ENCODE assay signal across 9 mouse cellular contexts in genomic region chr6:140209083-140209482, GRCm38 (mm10).
"Had no signal": no experiment of that assay in that cellular context is flagged by ENCODE, and none has a peak within 500 bp of the region (broad histone marks: within the 10 kb centered on the region; RNA-seq: fewer than 3 reads in every experiment).

No protein-coding gene starts in this region.

- H3K27ac ChIP-seq: kidney, postnatal 0 days; limb, embryonic 13.5 days; liver, embryonic 14.5 days; midbrain, embryonic 10.5 days; neural tube, embryonic 13.5 days had no signal

- H3K9me3 ChIP-seq: limb, embryonic 13.5 days had no signal

- DNase-seq: retina, postnatal 1 day; spleen, adult 18-20 months; thymus, adult 18-20 months; thymus, postnatal 14 days had no signal

- H3K4me2 ChIP-seq: limb, embryonic 13.5 days; neural tube, embryonic 13.5 days had no signal

- H3K4me1 ChIP-seq: limb, embryonic 13.5 days; neural tube, embryonic 13.5 days had no signal

- H3K4me3 ChIP-seq: limb, embryonic 13.5 days; midbrain, embryonic 10.5 days; neural tube, embryonic 13.5 days had no signal

- H3K9ac ChIP-seq: limb, embryonic 13.5 days; liver, embryonic 14.5 days; neural tube, embryonic 13.5 days had no signal

- H3K36me3 ChIP-seq: limb, embryonic 13.5 days; midbrain, embryonic 10.5 days; neural tube, embryonic 13.5 days had no signal

- H3K27me3 ChIP-seq: limb, embryonic 13.5 days; neural tube, embryonic 13.5 days had no signal
